ENCODE assay signal across 8 mouse cellular contexts in genomic region chr16:96082301-96083178, GRCm38 (mm10). TPM values are rescaled to one million over a fixed set of nuclear protein-coding genes. Genes with fewer than 3 reads are reported as not detected.
DNase-seq lines count a peak whose midpoint lies in the region; ATAC-seq and TF ChIP-seq lines count a peak whose summit lies in the region.

Brwd1 (minus strand) TSS chr16:96082526.

- peak within 1 kb of the TSS; percentile 99 for H3K4me3 ChIP-seq in embryonic facial prominence, embryonic 11.5 days (ENCODE audit: low read depth, low read length)
- peak within 1 kb of the TSS; percentile 98 for H3K4me3 ChIP-seq in intestine, postnatal 0 days (ENCODE audit: low read depth, low read length)
- H3K4me3 ChIP-seq in midbrain, embryonic 10.5 days, result peak within 1 kb of the TSS; percentile 78

- peak; percentile 97 for DNase-seq in adrenal gland, postnatal 14 days
- peak; percentile 92 for DNase-seq in embryonic facial prominence, embryonic 11.5 days (ENCODE audit: low spot score)
- peak; percentile 89 to 93 for DNase-seq in left cerebral cortex, postnatal 36 days (ENCODE audit: low spot score in 2 of 2)
- peak; percentile 91 for DNase-seq in midbrain, embryonic 10.5 days (ENCODE audit: low spot score)
- peak; percentile 91 for DNase-seq in right cerebral cortex, postnatal 4 days
- DNase-seq in yolk sac, embryonic 10.5 days (ENCODE audit: low spot score), result peak; percentile 95

- H3K4me1 ChIP-seq in embryonic facial prominence, embryonic 11.5 days (ENCODE audit: control insufficient read depth, insufficient read depth, low read length), result no peaks in the 10 kb centered on the region
- H3K4me1 ChIP-seq in intestine, postnatal 0 days (replicated peaks; ENCODE audit: control insufficient read depth, insufficient read depth, low read length), result no peaks in the 10 kb centered on the region
- H3K4me1 ChIP-seq in midbrain, embryonic 10.5 days, result peaks cover 26% of the 10 kb centered on the region

- ATAC-seq in embryonic facial prominence, embryonic 11.5 days (replicated peaks; ENCODE audit: insufficient number of reproducible peaks, low FRiP score, low TSS enrichment, low read depth), result peak; percentile 84
- peak; percentile 57 for ATAC-seq in granulocyte monocyte progenitor cell, adult 5-6 weeks (replicated peaks; ENCODE audit: poor library complexity, severe bottlenecking)
- ATAC-seq in intestine, postnatal 0 days, result peak; percentile 74

- no peaks in the 10 kb centered on the region for H3K27me3 ChIP-seq in embryonic facial prominence, embryonic 11.5 days (ENCODE audit: control insufficient read depth, insufficient read depth, low read length)
- H3K27me3 ChIP-seq in intestine, postnatal 0 days (replicated peaks; ENCODE audit: control insufficient read depth, insufficient read depth, low read length), result no peaks in the 10 kb centered on the region
- no peaks in the 10 kb centered on the region for H3K27me3 ChIP-seq in midbrain, embryonic 10.5 days (ENCODE audit: low read depth, poor library complexity, severe bottlenecking)

- H3K9me3 ChIP-seq in embryonic facial prominence, embryonic 11.5 days (replicated peaks; ENCODE audit: control insufficient read depth, low read length), result no peaks in the 10 kb centered on the region
- no peaks in the 10 kb centered on the region for H3K9me3 ChIP-seq in intestine, postnatal 0 days (ENCODE audit: control insufficient read depth)
- H3K9me3 ChIP-seq in midbrain, embryonic 10.5 days (replicated peaks), result no peaks in the 10 kb centered on the region

- H3K9ac ChIP-seq in embryonic facial prominence, embryonic 11.5 days (replicated peaks; ENCODE audit: low read length), result peak within 1 kb of the TSS; percentile 98
- peak within 1 kb of the TSS; percentile 98 for H3K9ac ChIP-seq in intestine, postnatal 0 days (ENCODE audit: low read depth, low read length)

- H3K4me2 ChIP-seq in embryonic facial prominence, embryonic 11.5 days (ENCODE audit: low read depth, low read length), result peak within 1 kb of the TSS; percentile 71
- peak within 1 kb of the TSS; percentile 83 for H3K4me2 ChIP-seq in intestine, postnatal 0 days (replicated peaks; ENCODE audit: low read depth)

- peak within 1 kb of the TSS; percentile 97 for H3K27ac ChIP-seq in embryonic facial prominence, embryonic 11.5 days (replicated peaks; ENCODE audit: low read depth, low read length)
- H3K27ac ChIP-seq in intestine, postnatal 0 days (ENCODE audit: low read depth, low read length), result peak within 1 kb of the TSS; percentile 99
- H3K27ac ChIP-seq in midbrain, embryonic 10.5 days (replicated peaks), result peak within 1 kb of the TSS; percentile 97

- intact Hi-C loops in left cerebral cortex, postnatal 36 days (cut with DNase I), result loop anchor here (1.0 to 2.0 kb wide), 2 partner anchors 45 to 62 kb away; partner anchors contain the start of genes Hmgn1 and Wrb

- H3K36me3 ChIP-seq in embryonic facial prominence, embryonic 11.5 days (replicated peaks; ENCODE audit: control insufficient read depth, insufficient read depth, low read depth, low read length), result no peaks in the 10 kb centered on the region
- peaks cover 27% of the 10 kb centered on the region for H3K36me3 ChIP-seq in intestine, postnatal 0 days (ENCODE audit: control insufficient read depth, insufficient read depth)
- H3K36me3 ChIP-seq in midbrain, embryonic 10.5 days, result peaks cover 36% of the 10 kb centered on the region

- TF ChIP-seq CTCF in intestine, postnatal 0 days (IDR thresholded peaks at IDR 0.05; ENCODE audit: low read depth), result no peak

- under 1% methylated on average over 71 of the region's 107 CpGs for WGBS in embryonic facial prominence, embryonic 11.5 days
- under 1% methylated on average over 59 of the region's 107 CpGs for WGBS in intestine, postnatal 0 days
- WGBS in midbrain, embryonic 10.5 days, result under 1% methylated on average over 82 of the region's 107 CpGs

RNA-seq across cellular contexts. Expression of gene Brwd1, which starts in this region (rescaled TPM):
- 70.4 and 74.8 TPM in 2 replicates for total RNA-seq in adrenal gland, postnatal 14 days (2021)
- polyA plus RNA-seq in embryonic facial prominence, embryonic 11.5 days (2014; fragmentation: Nextera tagmentation; extraction: Ambion mirVana), result 157 and 164 TPM in 2 replicates
- 44.6 and 57.6 TPM in 2 replicates for total RNA-seq in granulocyte monocyte progenitor cell, adult 5-6 weeks (2014; fragmentation: Nextera tagmentation)
- total RNA-seq in granulocyte monocyte progenitor cell, adult 5-6 weeks (2017), result 37.2 and 41.7 TPM in 2 replicates
- 19.9 and 23.3 TPM in 2 replicates for polyA plus RNA-seq in intestine, postnatal 0 days (2015; fragmentation: Nextera tagmentation; extraction: Ambion mirVana)
- total RNA-seq in left cerebral cortex, postnatal 36 days (2021), result 100 to 1,000 TPM; 127 to 154 TPM
- 133 and 160 TPM in 2 replicates for polyA plus RNA-seq in midbrain, embryonic 10.5 days (2016; fragmentation: Nextera tagmentation; extraction: Ambion mirVana)

Comparison
In these comparisons a context has a peak if more than half of its experiments do, and no peak if none do; other contexts are left out.
1. Peak in every context shown above with its lines: DNase-seq, ATAC-seq, H3K4me3 ChIP-seq and H3K27ac ChIP-seq.